Mouse (Mus musculus) kidney, embryonic 14.5 days (tissue): ENCODE results near the gene Pklr. TPM values are rescaled to one million over a fixed set of nuclear protein-coding genes. Genes with fewer than 3 reads are reported as not detected.

Experiments
- ATAC-seq: fragments of 200-750 bp; cut with Nextera tagmentation; 2 replicates; pipeline ENCODE4 v1.8.0; 2017; ENCODE audit warnings: moderate number of reproducible peaks, mild to moderate bottlenecking, moderate TSS enrichment, moderate library complexity; ENCODE audit not compliant: low FRiP score, low TSS enrichment
- H3K27ac ChIP-seq: fragments of 300-500 bp; sonication (generic); 2 replicates; pipeline ENCODE4 v1.5.1; 2014; ENCODE audit warnings: low read depth, mild to moderate bottlenecking, low read length, moderate library complexity, mixed read lengths
- H3K27me3 ChIP-seq: fragments of 300-500 bp; sonication (generic); 2 replicates; pipeline ENCODE4 v1.6.1; 2014; ENCODE audit warnings: mild to moderate bottlenecking, low read length; ENCODE audit not compliant: control insufficient read depth, insufficient read depth
- H3K36me3 ChIP-seq: fragments of 300-500 bp; sonication (generic); 2 replicates; pipeline ENCODE4 v1.6.1; 2014; ENCODE audit warnings: low read length, mixed read lengths; ENCODE audit not compliant: control insufficient read depth, insufficient read depth
- H3K4me1 ChIP-seq: fragments of 300-500 bp; sonication (generic); 2 replicates; pipeline ENCODE4 v1.6.1; 2014; ENCODE audit warnings: low read length, mixed read lengths; ENCODE audit not compliant: control insufficient read depth, insufficient read depth
- H3K4me2 ChIP-seq: fragments of 300-500 bp; sonication (generic); replicated peaks from 2 replicates; pipeline ENCODE4 v1.6.1; 2014; ENCODE audit warnings: low read depth, mild to moderate bottlenecking, low read length
- H3K4me3 ChIP-seq: fragments of 300-500 bp; sonication (generic); 2 replicates; pipeline ENCODE4 v1.5.1; 2014; ENCODE audit warnings: mild to moderate bottlenecking, low read length
- H3K9ac ChIP-seq: fragments of 300-500 bp; sonication (generic); 2 replicates; pipeline ENCODE4 v1.6.1; 2014; ENCODE audit warnings: low read depth, mild to moderate bottlenecking, low read length, moderate library complexity
- H3K9me3 ChIP-seq: fragments of 300-500 bp; sonication (generic); 2 replicates; pipeline ENCODE4 v1.6.1; 2016; ENCODE audit warnings: low read length; ENCODE audit not compliant: control insufficient read depth
- WGBS: fragments of 180-500 bp; shearing (Covaris S2); extraction: QIAGEN DNeasy Blood & Tissue Kit; methylation state at CpG from one replicate; pipeline ENCODE4 v1.1.7; 2014; 5-methylcytosine and 5-hydroxymethylcytosine counted together
- polyA plus RNA-seq: library from polyadenylated mRNA; unstranded; fragments of >200 nt; fragmentation: Nextera tagmentation; extraction: Ambion mirVana; gene quantifications from 2 replicates; pipeline ENCODE4 v1.2.1, GENCODE M21; 2014

Gene Pklr
- polyA plus RNA-seq, 1 experiment from 2014 or later: 1.5 TPM

- no peaks in the 10 kb centered on the region for H3K27me3 ChIP-seq
- H3K4me1 ChIP-seq: no peaks in the 10 kb centered on the region
- 76% methylated on average over 3 of the region's 3 CpGs for WGBS
- no peaks in the 10 kb centered on the region for H3K9me3 ChIP-seq
- H3K36me3 ChIP-seq: no peaks in the 10 kb centered on the region
- H3K27ac ChIP-seq: no peak overlapping the region
- no peak overlapping the region for H3K9ac ChIP-seq
- no peak for ATAC-seq
- H3K4me2 ChIP-seq: no peak overlapping the region
- no peak overlapping the region for H3K4me3 ChIP-seq
Measured at GRCm38 (mm10) chr3:89107545-89107944, 28.4 kb upstream of the Pklr start.

GRCm38 (mm10) chr3:89108146-89108545 lies 27.8 kb upstream of the Pklr start:
- Histone ChIP-seq H3K4me2 (no peak overlapping the region), H3K27ac (no peak overlapping the region), H3K36me3 (no peaks in the 10 kb centered on the region), H3K4me3 (no peak overlapping the region), H3K9me3 (no peaks in the 10 kb centered on the region), H3K9ac (no peak overlapping the region), H3K27me3 (no peaks in the 10 kb centered on the region), H3K4me1 (no peaks in the 10 kb centered on the region)
- ATAC-seq: no peak
- WGBS: 54% methylated on average over 1 of the region's 1 CpGs

- Histone ChIP-seq H3K27ac (no peak overlapping the region), H3K4me2 (no peak overlapping the region), H3K4me1 (no peaks in the 10 kb centered on the region), H3K27me3 (no peaks in the 10 kb centered on the region), H3K9ac (no peak overlapping the region), H3K36me3 (no peaks in the 10 kb centered on the region), H3K9me3 (no peaks in the 10 kb centered on the region; the same call in 1 of the 2 replicates), H3K4me3 (no peak overlapping the region)
- ATAC-seq: peak; percentile 60; the same call in 1 of the 2 replicates
- 66% methylated on average over 4 of the region's 4 CpGs for WGBS
Measured at GRCm38 (mm10) chr3:89113058-89113457, 22.9 kb upstream of the Pklr start.

- WGBS: 3% methylated on average over 2 of the region's 2 CpGs
- ATAC-seq: peak; percentile 62; the same call in 1 of the 2 replicates
Measured at GRCm38 (mm10) chr3:89115522-89115921, 20.4 kb upstream of the Pklr start.

GRCm38 (mm10) chr3:89123313-89123712 lies 12.6 kb upstream of the Pklr start:
- ATAC-seq: no peak
- Histone ChIP-seq H3K27ac (no peak overlapping the region), H3K27me3 (no peaks in the 10 kb centered on the region), H3K4me3 (no peak overlapping the region), H3K36me3 (no peaks in the 10 kb centered on the region), H3K9ac (no peak overlapping the region), H3K4me1 (no peaks in the 10 kb centered on the region), H3K4me2 (no peak overlapping the region), H3K9me3 (no peaks in the 10 kb centered on the region)
- WGBS: 73% methylated on average over 2 of the region's 2 CpGs

More at GRCm38 (mm10) chr3:89115522-89115921, 20.4 kb upstream of the Pklr start:
- Histone ChIP-seq H3K4me2 (no peak overlapping the region), H3K9me3 (no peaks in the 10 kb centered on the region; the same call in 1 of the 2 replicates), H3K4me3 (no peak overlapping the region), H3K9ac (no peak overlapping the region), H3K27ac (no peak overlapping the region), H3K4me1 (no peaks in the 10 kb centered on the region), H3K36me3 (no peaks in the 10 kb centered on the region), H3K27me3 (no peaks in the 10 kb centered on the region)

GRCm38 (mm10) chr3:89124241-89124640 lies 11.7 kb upstream of the Pklr start:
- Histone ChIP-seq H3K36me3 (no peaks in the 10 kb centered on the region), H3K4me1 (no peaks in the 10 kb centered on the region), H3K4me2 (no peak overlapping the region), H3K9me3 (no peaks in the 10 kb centered on the region), H3K4me3 (no peak overlapping the region), H3K27me3 (no peaks in the 10 kb centered on the region), H3K9ac (no peak overlapping the region), H3K27ac (no peak overlapping the region)
- no peak for ATAC-seq
- WGBS: 77% methylated on average over 3 of the region's 3 CpGs

GRCm38 (mm10) chr3:89125981-89126380 lies 10.0 kb upstream of the Pklr start:
- Histone ChIP-seq H3K9ac (no peak overlapping the region), H3K4me1 (no peaks in the 10 kb centered on the region), H3K27ac (no peak overlapping the region), H3K9me3 (no peaks in the 10 kb centered on the region), H3K4me3 (no peak overlapping the region), H3K36me3 (no peaks in the 10 kb centered on the region), H3K4me2 (no peak overlapping the region), H3K27me3 (no peaks in the 10 kb centered on the region)
- no peak for ATAC-seq
- 88% methylated on average over 3 of the region's 3 CpGs for WGBS

- Histone ChIP-seq H3K4me3 (no peak overlapping the region), H3K27ac (no peak overlapping the region), H3K36me3 (no peaks in the 10 kb centered on the region), H3K4me2 (no peak overlapping the region), H3K4me1 (no peaks in the 10 kb centered on the region), H3K27me3 (no peaks in the 10 kb centered on the region), H3K9me3 (no peaks in the 10 kb centered on the region), H3K9ac (no peak overlapping the region)
- no peak for ATAC-seq
- 90% methylated on average over 3 of the region's 3 CpGs for WGBS
Measured at GRCm38 (mm10) chr3:89129908-89130307, 6.0 kb upstream of the Pklr start.

GRCm38 (mm10) chr3:89131816-89132215 lies 4.1 kb upstream of the Pklr start:
- Histone ChIP-seq H3K27me3 (no peaks in the 10 kb centered on the region), H3K4me3 (peak overlapping the region; percentile 36; the same call in 1 of the 2 replicates), H3K27ac (no peak overlapping the region), H3K4me1 (no peaks in the 10 kb centered on the region), H3K36me3 (no peaks in the 10 kb centered on the region), H3K9ac (peak overlapping the region; percentile 50; the same call in 1 of the 2 replicates), H3K4me2 (peak overlapping the region; percentile 66), H3K9me3 (no peaks in the 10 kb centered on the region)
- 50% methylated on average over 4 of the region's 4 CpGs for WGBS
- ATAC-seq: no peak
